In genomic region chr10:61976987-61977386, GRCm38 (mm10) we compare ENCODE assay signal across 8 mouse cellular contexts. TPM values are rescaled to one million over a fixed set of nuclear protein-coding genes. Genes with fewer than 3 reads are reported as not detected.
DNase-seq lines count a peak whose midpoint lies in the region; ATAC-seq and TF ChIP-seq lines count a peak whose summit lies in the region.

No protein-coding gene starts in this region.

- H3K27ac ChIP-seq in heart, embryonic 13.5 days (replicated peaks) = no peak overlapping the region; the same call in 1 of the 2 replicates
- H3K27ac ChIP-seq in ES-E14 (ENCODE audit: insufficient read depth, low read depth, low read length, poor library complexity, severe bottlenecking) = no peak overlapping the region
- H3K27ac ChIP-seq in heart, embryonic 15.5 days = no peak overlapping the region
- H3K27ac ChIP-seq in liver, postnatal 0 days (ENCODE audit: low read depth) = no peak overlapping the region
- H3K27ac ChIP-seq in forebrain, embryonic 14.5 days (ENCODE audit: low read depth, low read length) = no peak overlapping the region

- 0 out of 2 replicates have a peak, but pooled peaks cover 4% of the 10 kb centered on the region for H3K9me3 ChIP-seq in heart, embryonic 13.5 days
- no peaks in the 10 kb centered on the region for H3K9me3 ChIP-seq in ES-E14 (ENCODE audit: control insufficient read depth, insufficient read depth, low read depth, low read length)
- H3K9me3 ChIP-seq in heart, embryonic 15.5 days (replicated peaks) = no peaks in the 10 kb centered on the region
- 0 out of 2 replicates have a peak, but pooled peaks cover 5% of the 10 kb centered on the region for H3K9me3 ChIP-seq in liver, postnatal 0 days (ENCODE audit: low read length)
- no peaks in the 10 kb centered on the region for H3K9me3 ChIP-seq in forebrain, embryonic 14.5 days (replicated peaks; ENCODE audit: control insufficient read depth, low read length)

- no peak for TF ChIP-seq EP300 in liver, postnatal 0 days (IDR thresholded peaks at IDR 0.05; ENCODE audit: low read depth)

- ATAC-seq in heart, embryonic 13.5 days (ENCODE audit: extremely low read depth, insufficient number of reproducible peaks, low FRiP score, low TSS enrichment) = no peak
- peak; percentile 44; the same call in 1 of the 2 replicates for ATAC-seq in heart, embryonic 15.5 days (replicated peaks; ENCODE audit: insufficient number of reproducible peaks, insufficient read depth, low FRiP score, low read depth)
- no peak for ATAC-seq in liver, postnatal 0 days
- no peak for ATAC-seq in forebrain, embryonic 14.5 days

- H3K9ac ChIP-seq in heart, embryonic 13.5 days = peak overlapping the region; percentile 81
- H3K9ac ChIP-seq in ES-E14 (ENCODE audit: insufficient read depth, low read depth, low read length, poor library complexity, severe bottlenecking) = peak overlapping the region; percentile 12; the same call in 1 of the 2 replicates
- H3K9ac ChIP-seq in heart, embryonic 15.5 days = no peak overlapping the region
- H3K9ac ChIP-seq in liver, postnatal 0 days (replicated peaks) = no peak overlapping the region
- H3K9ac ChIP-seq in forebrain, embryonic 14.5 days (ENCODE audit: low read length) = no peak overlapping the region

- peak overlapping the region; percentile 92 for H3K4me2 ChIP-seq in heart, embryonic 13.5 days
- H3K4me2 ChIP-seq in heart, embryonic 15.5 days = peak overlapping the region; percentile 98
- 0 out of 2 replicates have a peak overlapping the region, but pooled peaks have one; percentile 62 for H3K4me2 ChIP-seq in liver, postnatal 0 days (ENCODE audit: low read depth, low read length)
- H3K4me2 ChIP-seq in forebrain, embryonic 14.5 days (ENCODE audit: low read length) = no peak overlapping the region

- DNase-seq in heart, adult 9 months (ENCODE audit: low spot score in 2 of 2) = no peak
- DNase-seq in ES-E14 (ENCODE audit: low read depth, low spot score) = no peak
- no peak for DNase-seq in liver, postnatal 0 days
- DNase-seq in yolk sac, embryonic 10.5 days (ENCODE audit: low spot score) = peak; percentile 19
- DNase-seq in layer of hippocampus, adult 11-12 months (ENCODE audit: low spot score) = no peak
- no peak for DNase-seq in forebrain, embryonic 14.5 days (ENCODE audit: low spot score)

- H3K4me1 ChIP-seq in heart, embryonic 13.5 days = peaks cover 54% of the 10 kb centered on the region
- H3K4me1 ChIP-seq in ES-E14 (ENCODE audit: control insufficient read depth in 2 of 2, insufficient read depth in 2 of 2, low read length in 2 of 2, poor library complexity in 1 of 2) = peaks cover 4 to 16% of the 10 kb centered on the region in 2 experiments; a peak in 3 of 4 replicates
- peaks cover 42% of the 10 kb centered on the region for H3K4me1 ChIP-seq in heart, embryonic 15.5 days (replicated peaks)
- H3K4me1 ChIP-seq in liver, postnatal 0 days (ENCODE audit: insufficient read depth) = peaks cover 9% of the 10 kb centered on the region
- H3K4me1 ChIP-seq in forebrain, embryonic 14.5 days (ENCODE audit: control insufficient read depth, insufficient read depth, low read length) = no peaks in the 10 kb centered on the region; the same call in 1 of the 2 replicates

- peak overlapping the region; percentile 67 for H3K4me3 ChIP-seq in heart, embryonic 13.5 days
- H3K4me3 ChIP-seq in ES-E14 (ENCODE audit: insufficient read depth in 1 of 2, low read depth in 1 of 2, low read length in 2 of 2, poor library complexity in 1 of 2, severe bottlenecking in 1 of 2) = no peak overlapping the region; a peak in 1 of 4 replicates
- peak overlapping the region; percentile 54 for H3K4me3 ChIP-seq in heart, embryonic 15.5 days
- no peak overlapping the region for H3K4me3 ChIP-seq in liver, postnatal 0 days (ENCODE audit: low read depth, low read length)
- no peak overlapping the region for H3K4me3 ChIP-seq in forebrain, embryonic 14.5 days (ENCODE audit: low read depth, low read length)

- 9% methylated on average over 6 of the region's 6 CpGs for WGBS in heart, embryonic 13.5 days
- WGBS in heart, embryonic 15.5 days = 21% methylated on average over 6 of the region's 6 CpGs
- WGBS in liver, postnatal 0 days (ENCODE audit: insufficient replicate concordance) = 7% methylated on average over 6 of the region's 6 CpGs
- WGBS in forebrain, embryonic 14.5 days = 6% methylated on average over 6 of the region's 6 CpGs

- in situ Hi-C loops in ES-E14 (cut with MboI; ENCODE audit: low sequenced_read_pairs in 2 of 2, unreplicated experiment in 2 of 2) = no loop called here

- peak; percentile 40 for TF ChIP-seq CTCF in liver, postnatal 0 days (IDR thresholded peaks at IDR 0.05; ENCODE audit: low read depth)

- H3K36me3 ChIP-seq in heart, embryonic 13.5 days = no peaks in the 10 kb centered on the region
- no peaks in the 10 kb centered on the region for H3K36me3 ChIP-seq in ES-E14 (ENCODE audit: control insufficient read depth, insufficient read depth, low read length, poor library complexity, severe bottlenecking)
- no peaks in the 10 kb centered on the region for H3K36me3 ChIP-seq in heart, embryonic 15.5 days
- no peaks in the 10 kb centered on the region for H3K36me3 ChIP-seq in liver, postnatal 0 days (replicated peaks; ENCODE audit: insufficient read depth, low read length)
- H3K36me3 ChIP-seq in forebrain, embryonic 14.5 days (ENCODE audit: control insufficient read depth, insufficient read depth, low read length) = no peaks in the 10 kb centered on the region

- peaks cover 52% of the 10 kb centered on the region for H3K27me3 ChIP-seq in heart, embryonic 13.5 days (replicated peaks)
- H3K27me3 ChIP-seq in heart, embryonic 15.5 days = peaks cover 49% of the 10 kb centered on the region
- peaks cover 45% of the 10 kb centered on the region for H3K27me3 ChIP-seq in liver, postnatal 0 days (ENCODE audit: insufficient read depth, low read length)
- peaks cover 50% of the 10 kb centered on the region for H3K27me3 ChIP-seq in forebrain, embryonic 14.5 days (replicated peaks; ENCODE audit: control insufficient read depth, insufficient read depth, low read length)

TF ChIP-seq in ES-E14, 5 proteins besides CTCF, POLR2A, EP300 and RAD21:
- no peak for TF ChIP-seq MAFK (IDR thresholded peaks at IDR 0.05; ENCODE audit: insufficient read depth, low read depth, low read length)
- TF ChIP-seq CHD2 (IDR thresholded peaks at IDR 0.05; ENCODE audit: low read depth, low read length) = no peak
- TF ChIP-seq ZNF384 (IDR thresholded peaks at IDR 0.05; ENCODE audit: low read depth, low read length) = no peak
- no peak for TF ChIP-seq HCFC1 (IDR thresholded peaks at IDR 0.05; ENCODE audit: borderline replicate concordance, insufficient read depth, low read length)
- no peak for TF ChIP-seq ZC3H11A (IDR thresholded peaks at IDR 0.05; ENCODE audit: borderline replicate concordance, low read depth, low read length)

RNA-seq across cellular contexts. Expression of gene Col13a1, which starts 1.9 kb away (rescaled TPM):
- 11.1 and 12.5 TPM in 2 replicates for polyA plus RNA-seq in heart, embryonic 13.5 days (2015; fragmentation: Nextera tagmentation; extraction: Ambion mirVana)
- total RNA-seq in ES-E14 (2012; rRNA removed) = 4.2 and 4.7 TPM in 2 replicates
- 6.2 and 8.7 TPM in 2 replicates for polyA plus RNA-seq in heart, embryonic 15.5 days (2015; fragmentation: Nextera tagmentation; extraction: Ambion mirVana)
- polyA plus RNA-seq in liver, postnatal 0 days (2015; fragmentation: Nextera tagmentation; extraction: Ambion mirVana) = 1.5 and 1.6 TPM in 2 replicates
- polyA plus RNA-seq in forebrain, embryonic 14.5 days (2014; fragmentation: Nextera tagmentation; extraction: Ambion mirVana) = 0.41 and 1.3 TPM in 2 replicates

Comparison
In these comparisons a context has a peak if more than half of its experiments do, and no peak if none do; other contexts are left out.
1. H3K9ac ChIP-seq: peak in heart, embryonic 13.5 days (single experiment) and ES-E14 (single experiment); none in heart, embryonic 15.5 days (single experiment), liver, postnatal 0 days (single experiment) and forebrain, embryonic 14.5 days (single experiment).
2. H3K4me3 ChIP-seq: peak in heart, embryonic 13.5 days (single experiment) and heart, embryonic 15.5 days (single experiment); none in ES-E14 (0 of 2), liver, postnatal 0 days (single experiment) and forebrain, embryonic 14.5 days (single experiment).